Mouse (Mus musculus) E14TG2a.4 (cell line): ENCODE measurements around the gene Sh2b1.

ENCODE experiments used
- H3K27me3 ChIP-seq: 2 replicates; pipeline ENCODE4 v1.6.1; 2014; ENCODE audit warnings: low read length, control low read depth; ENCODE audit not compliant: insufficient read depth
- H3K36me3 ChIP-seq: 2 replicates; pipeline ENCODE4 v1.6.1; 2014; ENCODE audit warnings: low read length, control low read depth; ENCODE audit not compliant: insufficient read depth
- H3K4me1 ChIP-seq: replicated peaks from 2 replicates; pipeline ENCODE4 v1.6.1; 2014; ENCODE audit warnings: low read depth, low read length, control low read depth
- H3K4me3 ChIP-seq: replicated peaks from 2 replicates; pipeline ENCODE4 v1.5.1; 2014; ENCODE audit warnings: mild to moderate bottlenecking, low read length
- H3K9me3 ChIP-seq: 2 replicates; pipeline ENCODE4 v1.6.1; 2014; ENCODE audit warnings: low read length, control low read depth
- CTCF ChIP-seq: conservative IDR thresholded peaks from 2 replicates; pipeline ENCODE4 v1.5.1; 2014; ENCODE audit warnings: low read length
- NANOG ChIP-seq: IDR thresholded peaks from 2 replicates; pipeline ENCODE4 v1.6.1; 2014; ENCODE audit warnings: borderline replicate concordance, low read length, mixed read lengths
- POU5F1 ChIP-seq: IDR thresholded peaks from 2 replicates; pipeline ENCODE4 v1.6.1; 2014; ENCODE audit warnings: low read length, borderline replicate concordance

Sh2b1 gene

DNA sequence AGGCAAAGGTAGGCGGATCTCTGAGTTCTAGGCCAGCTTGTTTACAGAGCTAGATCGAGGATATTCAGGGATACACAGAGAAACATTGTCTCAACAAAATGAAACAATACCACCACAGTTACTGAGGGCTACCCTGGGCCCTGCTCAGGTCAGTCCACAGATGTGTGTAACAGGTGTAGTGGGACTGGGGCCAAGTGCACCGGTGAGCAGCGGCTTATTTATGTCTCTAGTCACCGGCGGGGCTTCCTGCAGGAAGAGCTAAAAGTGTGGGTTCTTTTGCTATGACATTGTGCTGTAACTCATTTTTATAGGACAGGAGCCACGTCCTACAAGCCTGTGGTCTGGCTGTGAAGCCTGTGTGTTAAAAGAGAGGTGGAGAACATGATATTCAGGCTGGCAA, 21.4 kb downstream of the Sh2b1 start:
- no peaks in the 10 kb centered on the region for H3K9me3 ChIP-seq
- peaks cover 16% of the 10 kb centered on the region for H3K27me3 ChIP-seq
- H3K4me1 ChIP-seq: peaks cover 11% of the 10 kb centered on the region
- no peak overlapping the region for H3K4me3 ChIP-seq
- peaks cover under 1% of the 10 kb centered on the region; the same call in 1 of the 2 replicates for H3K36me3 ChIP-seq
- TF ChIP-seq NANOG (no peak), POU5F1 (no peak), CTCF (no peak)

GRCm38 (mm10) chr7:126452244-126452643, 23.0 kb downstream of the Sh2b1 start:
- TF ChIP-seq POU5F1: no peak
- no peak for TF ChIP-seq CTCF
- TF ChIP-seq NANOG: no peak

DNA sequence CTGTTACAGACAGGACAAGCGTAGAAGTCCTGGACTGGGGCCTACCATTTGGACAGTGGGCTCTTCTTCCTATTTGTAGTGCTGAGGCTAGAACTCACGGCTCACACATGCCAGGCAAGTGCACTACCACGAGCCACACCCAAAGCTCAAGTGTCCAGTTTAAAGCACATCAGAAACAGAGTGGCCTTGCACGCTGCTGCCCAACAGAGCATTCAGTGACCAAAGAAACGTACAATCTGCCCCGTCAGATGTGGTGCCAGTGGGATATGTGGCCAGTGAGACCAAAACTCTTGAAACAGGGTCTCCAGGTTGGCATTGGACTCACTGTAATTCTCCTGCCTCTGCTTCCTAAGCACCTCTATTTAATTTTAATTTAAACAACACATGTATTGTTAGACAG, 24.6 kb downstream of the Sh2b1 start:
- peak overlapping the region; percentile 35; the same call in 1 of the 2 replicates for H3K4me3 ChIP-seq
- H3K36me3 ChIP-seq: peaks cover 13% of the 10 kb centered on the region
- H3K4me1 ChIP-seq: peaks cover 32% of the 10 kb centered on the region
- TF ChIP-seq CTCF: no peak
- no peak for TF ChIP-seq NANOG
- TF ChIP-seq POU5F1: no peak
- H3K9me3 ChIP-seq: no peaks in the 10 kb centered on the region
- no peaks in the 10 kb centered on the region; the same call in 1 of the 2 replicates for H3K27me3 ChIP-seq

More at GRCm38 (mm10) chr7:126452244-126452643, 23.0 kb downstream of the Sh2b1 start:
- Histone ChIP-seq H3K9me3 (no peaks in the 10 kb centered on the region), H3K27me3 (peaks cover 4% of the 10 kb centered on the region; the same call in 1 of the 2 replicates), H3K4me1 (peaks cover 16% of the 10 kb centered on the region), H3K36me3 (peaks cover 6% of the 10 kb centered on the region; the same call in 1 of the 2 replicates), H3K4me3 (no peak overlapping the region)

DNA sequence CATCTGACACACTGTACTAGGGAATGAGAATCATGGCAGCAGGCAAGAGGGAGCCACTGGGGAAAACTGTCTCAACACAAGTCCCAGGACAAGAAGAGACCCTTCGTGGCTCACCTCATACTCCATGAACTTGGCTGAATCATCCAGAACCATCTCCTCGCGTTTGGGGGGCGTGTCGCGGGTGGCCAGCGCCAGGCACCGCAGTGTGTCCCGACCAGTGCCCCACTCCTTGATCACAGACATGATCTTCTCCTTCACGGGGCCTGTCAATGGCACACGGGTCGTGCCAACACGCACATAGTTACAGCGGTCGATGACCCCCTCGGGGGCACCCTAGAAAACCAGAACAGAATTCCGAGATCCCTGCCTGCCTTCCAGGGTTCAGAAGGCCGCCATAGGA, 25.2 kb downstream of the Sh2b1 start:
- TF ChIP-seq CTCF (no peak), NANOG (no peak), POU5F1 (no peak)
- H3K36me3 ChIP-seq: peaks cover 20% of the 10 kb centered on the region
- no peaks in the 10 kb centered on the region; the same call in 1 of the 2 replicates for H3K27me3 ChIP-seq
- H3K4me3 ChIP-seq: peak overlapping the region; percentile 35
- no peaks in the 10 kb centered on the region for H3K9me3 ChIP-seq
- H3K4me1 ChIP-seq: peaks cover 38% of the 10 kb centered on the region

- Histone ChIP-seq H3K27me3 (no peaks in the 10 kb centered on the region; the same call in 1 of the 2 replicates), H3K4me3 (no peak overlapping the region), H3K36me3 (peaks cover 31% of the 10 kb centered on the region), H3K4me1 (peaks cover 38% of the 10 kb centered on the region), H3K9me3 (no peaks in the 10 kb centered on the region)
- TF ChIP-seq CTCF (no peak), POU5F1 (no peak), NANOG (no peak)
Observed at GRCm38 (mm10) chr7:126448481-126448880, 26.7 kb downstream of the Sh2b1 start.

DNA sequence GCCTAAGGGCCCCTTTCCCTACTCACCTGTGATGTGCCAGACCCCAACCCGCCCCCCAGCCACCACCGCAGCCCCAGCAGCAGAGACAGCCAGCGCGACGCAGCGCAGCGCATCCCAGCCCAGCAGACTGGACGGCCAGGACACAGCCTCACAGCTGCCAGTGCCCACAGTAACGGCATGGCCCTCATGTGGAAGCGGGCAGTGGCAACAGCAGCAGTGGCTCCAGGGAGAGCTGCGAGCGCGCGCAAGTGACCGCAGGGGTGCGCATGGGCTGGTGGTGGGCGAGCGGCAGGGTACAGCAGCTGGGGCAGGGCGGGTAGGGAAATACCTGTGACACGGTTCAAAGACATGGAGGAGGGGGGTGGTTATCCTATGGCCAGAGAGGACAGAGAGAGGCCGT, 29.0 kb downstream of the Sh2b1 start:
- Histone ChIP-seq H3K9me3 (no peaks in the 10 kb centered on the region), H3K36me3 (peaks cover 52% of the 10 kb centered on the region), H3K4me1 (peaks cover 38% of the 10 kb centered on the region), H3K27me3 (no peaks in the 10 kb centered on the region), H3K4me3 (peak overlapping the region; percentile 67)
- TF ChIP-seq POU5F1 (no peak), CTCF (no peak), NANOG (no peak)

GRCm38 (mm10) chr7:126445104-126445815, 30.0 kb downstream of the Sh2b1 start:
- Histone ChIP-seq H3K36me3 (peaks cover 58% of the 10 kb centered on the region), H3K4me3 (no peak overlapping the region), H3K9me3 (no peaks in the 10 kb centered on the region), H3K27me3 (no peaks in the 10 kb centered on the region), H3K4me1 (peaks cover 37% of the 10 kb centered on the region)
- no peak for TF ChIP-seq POU5F1
- TF ChIP-seq NANOG: no peak
- no peak for TF ChIP-seq CTCF

DNA sequence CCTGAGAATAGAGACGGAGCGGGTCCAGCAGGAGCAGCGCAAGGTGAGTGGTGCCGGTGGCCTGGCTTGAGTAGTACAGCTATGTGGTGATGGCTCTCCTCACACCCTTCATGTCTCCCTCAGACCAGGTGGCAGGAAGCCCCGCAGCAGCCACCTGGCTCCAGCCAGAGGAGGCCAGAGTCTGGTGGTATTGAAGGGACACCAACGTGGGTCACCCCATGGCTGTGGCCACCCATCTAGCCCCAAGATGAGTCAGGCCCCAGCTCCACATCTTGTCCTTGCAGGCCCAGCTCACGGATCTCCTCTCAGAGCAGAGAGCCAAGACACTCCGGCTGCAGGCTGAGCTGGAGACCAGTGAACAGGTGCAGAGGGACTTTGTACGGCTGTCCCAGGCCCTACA, 30.7 kb downstream of the Sh2b1 start:
- no peaks in the 10 kb centered on the region for H3K9me3 ChIP-seq
- H3K27me3 ChIP-seq: no peaks in the 10 kb centered on the region
- H3K36me3 ChIP-seq: peaks cover 64% of the 10 kb centered on the region
- TF ChIP-seq POU5F1 (no peak), CTCF (no peak), NANOG (no peak)
- H3K4me1 ChIP-seq: peaks cover 36% of the 10 kb centered on the region
- no peak overlapping the region for H3K4me3 ChIP-seq

DNA sequence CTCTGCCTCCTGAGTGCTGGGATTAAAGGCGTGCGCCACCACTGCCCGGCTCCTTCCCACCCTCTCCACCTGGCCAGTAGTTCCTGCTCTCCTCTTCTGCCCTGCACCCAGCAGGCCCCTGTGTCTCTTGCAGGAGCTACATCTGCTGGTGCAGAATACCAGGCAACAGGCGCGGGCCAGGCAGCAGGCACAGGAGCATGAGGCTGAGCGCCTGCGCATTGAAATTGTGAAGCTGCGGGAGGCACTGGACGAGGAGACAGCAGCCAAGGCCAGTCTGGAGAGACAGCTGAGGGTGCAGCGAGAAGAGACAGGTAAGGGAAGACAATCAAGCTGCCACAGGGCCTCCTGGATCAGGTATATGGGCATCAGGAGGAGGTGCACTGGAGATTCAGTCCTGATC, 31.2 kb downstream of the Sh2b1 start:
- peaks cover 64% of the 10 kb centered on the region for H3K36me3 ChIP-seq
- H3K9me3 ChIP-seq: no peaks in the 10 kb centered on the region
- H3K27me3 ChIP-seq: no peaks in the 10 kb centered on the region
- H3K4me1 ChIP-seq: peaks cover 35% of the 10 kb centered on the region
- no peak overlapping the region for H3K4me3 ChIP-seq
- TF ChIP-seq NANOG: no peak
- no peak for TF ChIP-seq POU5F1
- TF ChIP-seq CTCF: no peak
